Comparison of ENCODE assay signal across 23 mouse cellular contexts in the genomic region with DNA sequence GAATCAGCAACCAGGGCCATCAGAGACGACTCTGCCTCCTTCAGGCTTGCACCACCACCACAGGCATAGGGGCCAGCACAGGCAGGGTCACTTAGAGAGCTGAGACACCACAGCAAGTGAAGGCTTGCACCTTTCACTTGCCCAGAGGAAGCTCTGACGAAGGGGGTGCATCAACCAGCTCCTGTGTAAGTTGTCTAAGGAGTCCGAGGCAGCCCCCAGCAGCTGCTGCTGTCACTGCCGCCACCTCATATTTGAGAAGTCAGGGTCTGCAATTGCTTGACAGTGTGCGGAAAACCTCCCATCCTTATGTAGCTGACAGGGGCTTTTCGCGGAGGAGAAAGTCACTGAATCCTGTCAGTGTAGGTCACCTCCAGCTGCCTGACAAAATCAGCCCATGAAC. TPM values are rescaled to one million over a fixed set of nuclear protein-coding genes. Genes with fewer than 3 reads are reported as not detected.
DNase-seq lines count a peak whose midpoint lies in the region; ATAC-seq and TF ChIP-seq lines count a peak whose summit lies in the region.
"Had no signal": no experiment of that assay in that cellular context is flagged by ENCODE, and none has a peak within 500 bp of the region (broad histone marks: within the 10 kb centered on the region; RNA-seq: fewer than 3 reads in every experiment).

No protein-coding gene starts in this region.

- TF ChIP-seq EP300 in liver, postnatal 0 days (IDR thresholded peaks at IDR 0.05; ENCODE audit: low read depth), result no peak

- no peak for TF ChIP-seq POLR2A in liver, adult 2 months (IDR thresholded peaks at IDR 0.05; ENCODE audit: extremely low read depth, insufficient read depth, low read length)

- no peaks in the 10 kb centered on the region for H3K27me3 ChIP-seq in liver, adult 2 months (ENCODE audit: control insufficient read depth, insufficient read depth, low read length)
- no peaks in the 10 kb centered on the region for H3K27me3 ChIP-seq in liver, postnatal 0 days (ENCODE audit: insufficient read depth, low read length)
- H3K27me3 ChIP-seq: CH12.LX; embryonic facial prominence, embryonic 12.5 days; forebrain, embryonic 13.5 days; forebrain, embryonic 15.5 days had no signal

- in situ Hi-C loops in ES-E14 (cut with MboI; ENCODE audit: low sequenced_read_pairs in 2 of 2, unreplicated experiment in 2 of 2), result no loop called here

- H3K27ac ChIP-seq in liver, adult 2 months (replicated peaks; ENCODE audit: insufficient read depth, low read depth, low read length), result 0 out of 2 replicates have a peak overlapping the region, but pooled peaks have one; percentile 6
- H3K27ac ChIP-seq in liver, postnatal 0 days (ENCODE audit: low read depth), result no peak overlapping the region
- 0 out of 2 replicates have a peak overlapping the region, but pooled peaks have one; percentile 12 for H3K27ac ChIP-seq in ES-E14 (ENCODE audit: insufficient read depth, low read depth, low read length, poor library complexity, severe bottlenecking)
- H3K27ac ChIP-seq: embryonic facial prominence, embryonic 10.5 days; embryonic facial prominence, embryonic 12.5 days; forebrain, embryonic 13.5 days; forebrain, embryonic 15.5 days had no signal

- TF ChIP-seq CTCF in liver, adult 2 months (IDR thresholded peaks at IDR 0.05; ENCODE audit: low read depth, low read length), result peak; percentile 33; the same call in 1 of the 2 replicates
- TF ChIP-seq CTCF in liver, postnatal 0 days (IDR thresholded peaks at IDR 0.05; ENCODE audit: low read depth), result no peak

- WGBS in liver, adult 2 months, result 71% methylated on average over 7 of the region's 7 CpGs
- 85% methylated on average over 7 of the region's 7 CpGs for WGBS in liver, postnatal 0 days (ENCODE audit: insufficient replicate concordance)

- H3K9ac ChIP-seq in liver, adult 2 months (ENCODE audit: low read depth, low read length), result no peak overlapping the region
- no peak overlapping the region for H3K9ac ChIP-seq in liver, postnatal 0 days (replicated peaks)
- no peak overlapping the region for H3K9ac ChIP-seq in ES-E14 (ENCODE audit: insufficient read depth, low read depth, low read length, poor library complexity, severe bottlenecking)
- H3K9ac ChIP-seq: embryonic facial prominence, embryonic 12.5 days; forebrain, embryonic 13.5 days; forebrain, embryonic 15.5 days; forebrain, postnatal 0 days had no signal

- H3K4me2 ChIP-seq in liver, postnatal 0 days (ENCODE audit: low read depth, low read length), result no peak overlapping the region
- H3K4me2 ChIP-seq: embryonic facial prominence, embryonic 12.5 days; forebrain, embryonic 13.5 days; forebrain, embryonic 15.5 days had no signal

- peak; percentile 90 for DNase-seq in heart, adult 11 months
- DNase-seq in heart, postnatal 10 days, result no peak
- peak; percentile 43 for DNase-seq in liver, adult 2 months (ENCODE audit: extremely low read depth, low read depth, low spot score)
- no peak for DNase-seq in liver, postnatal 0 days
- no peak for DNase-seq in ES-E14 (ENCODE audit: low read depth, low spot score)
- DNase-seq: adrenal gland, adult 2 months; adrenal gland, postnatal 10 days; adrenal gland, postnatal 25 days; B cell, adult 2 months; cerebellum, adult 11-12 months; cerebellum, adult 2 months; cerebellum, adult 9-10 months; cerebellum, postnatal 10 days; cerebellum, postnatal 25 days; forebrain, postnatal 0 days had no signal

- H3K9me3 ChIP-seq in liver, postnatal 0 days (ENCODE audit: low read length), result no peaks in the 10 kb centered on the region
- no peaks in the 10 kb centered on the region for H3K9me3 ChIP-seq in ES-E14 (ENCODE audit: control insufficient read depth, insufficient read depth, low read depth, low read length)
- H3K9me3 ChIP-seq: embryonic facial prominence, embryonic 10.5 days; embryonic facial prominence, embryonic 12.5 days; forebrain, embryonic 13.5 days; forebrain, embryonic 15.5 days had no signal

- intact Hi-C loops in heart, postnatal 10 days (cut with DNase I), result no loop called here

- peaks cover 5% of the 10 kb centered on the region for H3K4me1 ChIP-seq in liver, adult 2 months (ENCODE audit: control insufficient read depth, insufficient read depth, low read length)
- no peaks in the 10 kb centered on the region for H3K4me1 ChIP-seq in liver, postnatal 0 days (ENCODE audit: insufficient read depth)
- no peaks in the 10 kb centered on the region for H3K4me1 ChIP-seq in ES-E14 (ENCODE audit: control insufficient read depth in 2 of 2, insufficient read depth in 2 of 2, low read length in 2 of 2, poor library complexity in 1 of 2)
- H3K4me1 ChIP-seq: embryonic facial prominence, embryonic 10.5 days; embryonic facial prominence, embryonic 12.5 days; forebrain, embryonic 13.5 days; forebrain, embryonic 15.5 days had no signal

- no peak overlapping the region for H3K4me3 ChIP-seq in liver, adult 2 months (ENCODE audit: insufficient read depth, low read depth, low read length)
- no peak overlapping the region for H3K4me3 ChIP-seq in liver, postnatal 0 days (ENCODE audit: low read depth, low read length)
- no peak overlapping the region for H3K4me3 ChIP-seq in ES-E14 (ENCODE audit: insufficient read depth in 1 of 2, low read depth in 1 of 2, low read length in 2 of 2, poor library complexity in 1 of 2, severe bottlenecking in 1 of 2)
- H3K4me3 ChIP-seq: embryonic facial prominence, embryonic 10.5 days; embryonic facial prominence, embryonic 12.5 days; forebrain, embryonic 13.5 days; forebrain, embryonic 15.5 days had no signal

- H3K79me2 ChIP-seq in liver, adult 2 months (ENCODE audit: control insufficient read depth, insufficient read depth, low read length), result peaks cover under 1% of the 10 kb centered on the region; the same call in 1 of the 2 replicates

- peaks cover 55% of the 10 kb centered on the region for H3K36me3 ChIP-seq in liver, adult 2 months (ENCODE audit: control insufficient read depth, insufficient read depth, low read length)
- peaks cover 33% of the 10 kb centered on the region for H3K36me3 ChIP-seq in liver, postnatal 0 days (replicated peaks; ENCODE audit: insufficient read depth, low read length)
- H3K36me3 ChIP-seq in ES-E14 (ENCODE audit: control insufficient read depth, insufficient read depth, low read length, poor library complexity, severe bottlenecking), result no peaks in the 10 kb centered on the region
- H3K36me3 ChIP-seq: forebrain, embryonic 15.5 days had no signal

- no peak for ATAC-seq in liver, postnatal 0 days
- ATAC-seq: CD4-positive, CD25-positive, alpha-beta regulatory T cell, adult 4 months; forebrain, embryonic 13.5 days; forebrain, embryonic 15.5 days; forebrain, postnatal 0 days had no signal

TF ChIP-seq in ES-E14, 5 proteins besides CTCF, POLR2A, EP300 and RAD21:
- no peak for TF ChIP-seq HCFC1 (IDR thresholded peaks at IDR 0.05; ENCODE audit: borderline replicate concordance, insufficient read depth, low read length)
- no peak for TF ChIP-seq MAFK (IDR thresholded peaks at IDR 0.05; ENCODE audit: insufficient read depth, low read depth, low read length)
- TF ChIP-seq CHD2 (IDR thresholded peaks at IDR 0.05; ENCODE audit: low read depth, low read length), result no peak
- no peak for TF ChIP-seq ZNF384 (IDR thresholded peaks at IDR 0.05; ENCODE audit: low read depth, low read length)
- no peak for TF ChIP-seq ZC3H11A (IDR thresholded peaks at IDR 0.05; ENCODE audit: borderline replicate concordance, low read depth, low read length)
TF ChIP-seq in ES-E14: peak in this region for 0.

RNA-seq across cellular contexts. Expression of a gene that starts 10.9 kb away (rescaled TPM):
- total RNA-seq in heart, postnatal 10 days (2021), result 100 to 1,000 TPM; 257 to 282 TPM
- 6,785 and 8,531 TPM in 2 replicates for total RNA-seq in liver, adult 2 months (2014; rRNA removed)
- 1,988 and 2,372 TPM in 2 replicates for polyA plus RNA-seq in liver, adult 2 months (2012; rRNA removed)
- 4,176 and 4,221 TPM in 2 replicates for polyA plus RNA-seq in liver, postnatal 0 days (2015; fragmentation: Nextera tagmentation; extraction: Ambion mirVana)
- total RNA-seq in ES-E14 (2012; rRNA removed), result 16.5 and 21.0 TPM in 2 replicates

RNA-seq across cellular contexts. Expression of a gene that starts 24.1 kb away (rescaled TPM):
- under 1 TPM; 0.20 to 0.45 TPM for total RNA-seq in heart, postnatal 10 days (2021)
- total RNA-seq in liver, adult 2 months (2014; rRNA removed), result 5.3 and 7.3 TPM in 2 replicates
- polyA plus RNA-seq in liver, adult 2 months (2012; rRNA removed), result 9.7 and 12.5 TPM in 2 replicates
- polyA plus RNA-seq in liver, postnatal 0 days (2015; fragmentation: Nextera tagmentation; extraction: Ambion mirVana), result 5.6 and 5.9 TPM in 2 replicates
- 0.74 and 0.76 TPM in 2 replicates for total RNA-seq in ES-E14 (2012; rRNA removed)
- total RNA-seq: adrenal gland, adult 2 months; adrenal gland, postnatal 10 days; adrenal gland, postnatal 25 days; forebrain, postnatal 0 days; MEL had no signal
- polyA plus RNA-seq: adrenal gland, adult 2 months; embryonic facial prominence, embryonic 12.5 days; forebrain, embryonic 11.5 days; forebrain, embryonic 13.5 days; forebrain, embryonic 15.5 days had no signal

Comparison
In these comparisons a context has a peak if more than half of its experiments do, and no peak if none do; other contexts are left out.
1. DNase-seq: peak in heart, adult 11 months (single experiment) and liver, adult 2 months (single experiment); none in heart, postnatal 10 days (0 of 2), liver, postnatal 0 days (single experiment) and ES-E14 (single experiment).
2. RNA of a gene that starts 10.9 kb away (total RNA-seq): 6,785 to 8,531 TPM in liver, adult 2 months; 257 to 282 TPM in heart, postnatal 10 days and 16.5 to 21.0 TPM in ES-E14; every median in the first group is over 10 times any median in the second.